Mouse (Mus musculus) testis, adult 2 months (tissue): ENCODE measurements around the gene Zfp513. TPM values are rescaled to one million over a fixed set of nuclear protein-coding genes. Genes with fewer than 3 reads are reported as not detected.
A peak's percentile ranks its signal among the peaks of the same experiment; 100 is the strongest.

Source experiments
- H3K27ac ChIP-seq: fragments of 200-500 bp; 2 replicates; pipeline ENCODE4 v1.5.1; 2012; ENCODE audit warnings: low read depth, low read length; ENCODE audit not compliant: control insufficient read depth, insufficient read depth
- H3K27me3 ChIP-seq: fragments of 200-500 bp; 2 replicates; pipeline ENCODE4 v1.6.1; 2012; ENCODE audit warnings: mild to moderate bottlenecking, low read length, moderate library complexity; ENCODE audit not compliant: control insufficient read depth, insufficient read depth
- H3K36me3 ChIP-seq: fragments of 200-500 bp; 2 replicates; pipeline ENCODE4 v1.6.1; 2012; ENCODE audit warnings: mild to moderate bottlenecking, low read length; ENCODE audit not compliant: control insufficient read depth, insufficient read depth
- H3K4me1 ChIP-seq: fragments of 200-500 bp; 2 replicates; pipeline ENCODE4 v1.6.1; 2012; ENCODE audit warnings: low read length; ENCODE audit not compliant: control insufficient read depth, insufficient read depth
- H3K4me3 ChIP-seq: fragments of 200-500 bp; 2 replicates; pipeline ENCODE4 v1.5.1; 2012; ENCODE audit warnings: low read depth, mild to moderate bottlenecking, low read length, moderate library complexity, mixed read lengths; ENCODE audit not compliant: control insufficient read depth
- CTCF ChIP-seq: fragments of 200-500 bp; IDR thresholded peaks from 2 replicates; pipeline ENCODE4 v1.5.1; 2012; ENCODE audit warnings: low read depth, mild to moderate bottlenecking, inconsistent platforms, low read length, moderate library complexity; ENCODE audit not compliant: control insufficient read depth, insufficient read depth, insufficient replicate concordance
- POLR2A ChIP-seq: fragments of 200-500 bp; IDR thresholded peaks from 2 replicates; pipeline ENCODE4 v1.6.1; 2012; ENCODE audit warnings: low read depth, mild to moderate bottlenecking, inconsistent platforms, low read length, moderate library complexity; ENCODE audit not compliant: control insufficient read depth
- polyA plus RNA-seq: library from polyadenylated mRNA; depleted of rRNA; stranded (reverse); fragments of >200 nt; gene quantifications from 2 replicates; pipeline ENCODE4 v1.2.3, GENCODE M21; 2012

The Zfp513 gene
- polyA plus RNA-seq, 1 experiment: 53.2 TPM

DNA sequence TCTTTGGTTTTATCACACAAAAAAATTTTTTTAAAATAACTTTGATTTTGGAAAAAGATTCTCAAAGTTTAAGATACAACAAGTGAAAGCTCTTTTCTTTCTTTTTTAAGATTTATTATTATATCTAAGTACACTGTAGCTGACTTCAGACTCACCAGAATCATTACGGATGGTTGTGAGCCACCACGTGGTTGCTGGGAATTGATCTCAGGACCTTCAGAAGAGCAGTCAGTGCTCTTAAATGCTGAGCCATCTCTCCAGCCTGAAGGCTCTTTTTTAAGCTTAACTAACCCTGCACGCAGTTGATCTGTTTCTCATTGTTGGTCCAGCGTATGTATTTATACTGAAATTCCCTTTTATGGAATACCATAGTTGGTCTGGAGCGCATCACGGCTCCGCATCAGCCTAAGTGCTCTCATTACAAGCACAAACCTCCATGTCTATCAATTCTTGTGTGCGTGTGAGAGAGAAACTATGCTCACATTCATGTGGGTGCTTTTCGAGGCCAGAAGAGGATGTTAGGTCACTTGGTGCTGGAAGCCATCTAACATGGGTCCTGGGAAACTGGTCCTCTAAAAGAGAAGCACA lies 20.8 kb downstream of the Zfp513 start:
- no peak overlapping the region for H3K27ac ChIP-seq
- TF ChIP-seq CTCF: no peak
- no peak for TF ChIP-seq POLR2A
- H3K36me3 ChIP-seq: no peaks in the 10 kb centered on the region
- H3K27me3 ChIP-seq: no peaks in the 10 kb centered on the region
- H3K4me1 ChIP-seq: no peaks in the 10 kb centered on the region
- no peak overlapping the region for H3K4me3 ChIP-seq

DNA sequence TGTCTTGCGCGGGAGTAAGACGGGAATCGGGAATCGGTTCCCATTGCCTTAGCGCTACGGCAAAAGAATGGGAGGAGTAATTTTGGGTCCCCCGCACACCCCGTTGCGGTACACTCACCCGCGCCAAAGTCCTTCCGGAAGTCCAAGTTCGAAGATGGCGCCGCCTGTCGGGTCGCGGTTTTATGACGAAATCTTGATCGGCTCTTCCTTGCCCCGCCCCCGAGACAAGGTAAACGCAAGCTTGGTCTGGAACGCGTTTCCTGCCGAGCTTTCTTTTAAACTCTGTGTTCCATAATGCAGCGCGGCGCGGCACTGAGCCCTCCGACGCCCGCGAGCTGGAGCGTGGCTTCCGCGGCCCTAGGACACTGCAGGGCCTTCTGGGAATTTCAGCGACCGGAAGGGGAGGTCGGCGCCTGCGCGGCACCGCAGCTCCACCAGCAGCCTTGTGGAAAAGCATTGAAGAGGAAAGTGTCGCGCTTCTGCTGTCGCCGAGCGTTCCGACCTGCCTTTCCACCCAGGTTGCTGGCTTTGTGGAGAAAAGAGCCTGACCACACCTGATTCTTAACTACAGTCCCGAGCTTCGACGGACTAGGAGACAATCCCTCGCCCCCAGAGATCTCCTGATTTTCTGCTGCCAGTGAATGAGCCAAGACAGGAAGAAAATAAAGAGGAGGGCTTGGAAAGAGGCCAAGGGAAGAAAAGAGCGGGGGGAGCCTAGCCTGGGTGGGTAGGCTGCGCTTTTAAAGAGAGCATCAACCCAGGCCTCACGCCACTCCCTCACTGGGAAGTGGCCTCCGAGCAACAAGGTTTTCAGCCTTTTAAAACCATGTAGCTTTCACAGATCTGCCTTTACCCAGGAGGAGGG lies 22.1 kb downstream of the Zfp513 start, which contains the start of the genes Gm29609 and Gtf3c2:
Gene Gm29609, minus strand, starts transcription at position 146 of the 865 bp plus-strand sequence.
Gene Gtf3c2, minus strand, starts transcription at position 379 of the 865 bp plus-strand sequence.
- TF ChIP-seq CTCF: no peak
- TF ChIP-seq POLR2A: peak; percentile 94
- Histone ChIP-seq H3K36me3 (no peaks in the 10 kb centered on the region), H3K27me3 (no peaks in the 10 kb centered on the region), H3K4me3 (peak within 1 kb of the TSS; percentile 90), H3K27ac (peak within 1 kb of the TSS; percentile 82), H3K4me1 (no peaks in the 10 kb centered on the region)

- Histone ChIP-seq H3K27ac (peak overlapping the region; percentile 82), H3K4me1 (no peaks in the 10 kb centered on the region; the same call in 1 of the 2 replicates), H3K27me3 (no peaks in the 10 kb centered on the region), H3K4me3 (peak overlapping the region; percentile 90), H3K36me3 (peaks cover under 1% of the 10 kb centered on the region; the same call in 1 of the 2 replicates)
- TF ChIP-seq POLR2A (no peak), CTCF (no peak)
These were observed 22.8 kb downstream of the Zfp513 start for GRCm38 (mm10) chr5:31179301-31179765.

DNA sequence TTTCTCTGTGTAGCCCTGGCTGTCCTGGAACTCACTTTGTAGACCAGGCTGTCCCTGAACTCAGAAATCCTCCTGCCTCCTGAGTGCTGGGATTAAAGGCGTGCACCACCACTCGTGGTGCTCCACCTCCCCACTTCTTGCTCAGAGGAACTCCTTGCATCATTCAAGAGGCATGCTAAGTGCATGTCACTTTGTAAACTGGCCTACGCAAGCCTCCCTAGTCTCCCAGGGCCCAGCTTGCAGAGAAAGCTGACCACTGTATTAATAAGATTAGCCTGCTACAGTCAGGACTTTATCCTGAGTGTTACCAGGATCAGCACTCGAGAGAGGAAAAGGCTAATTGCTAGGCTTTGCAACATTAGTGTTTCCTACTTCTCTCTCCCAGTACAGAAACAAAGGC lies 33.5 kb downstream of the Zfp513 start:
- Histone ChIP-seq H3K27me3 (no peaks in the 10 kb centered on the region), H3K4me1 (no peaks in the 10 kb centered on the region), H3K4me3 (no peak overlapping the region), H3K36me3 (peaks cover 9% of the 10 kb centered on the region), H3K27ac (no peak overlapping the region)
- TF ChIP-seq POLR2A: no peak
- TF ChIP-seq CTCF: no peak

DNA sequence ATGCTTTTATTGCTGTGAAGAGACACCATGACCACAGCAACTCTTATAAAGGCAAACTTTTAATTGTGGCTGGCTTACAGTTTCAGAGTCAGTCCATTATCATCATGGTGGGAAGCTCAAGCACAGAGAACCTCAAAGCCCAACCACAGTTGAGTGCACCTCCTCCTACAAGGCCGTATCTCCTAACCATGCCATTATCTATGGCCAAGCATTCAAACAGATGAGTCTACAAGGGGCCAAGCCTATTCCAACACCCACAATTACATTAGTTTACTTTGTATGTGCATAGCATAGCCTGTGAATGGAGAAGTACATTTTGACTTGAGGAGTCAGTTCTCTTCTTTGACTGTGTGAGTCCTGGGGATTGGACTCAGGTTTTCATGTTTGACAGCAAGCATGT lies 37.2 kb downstream of the Zfp513 start:
- no peak overlapping the region for H3K27ac ChIP-seq
- no peaks in the 10 kb centered on the region for H3K27me3 ChIP-seq
- peaks cover 7% of the 10 kb centered on the region for H3K36me3 ChIP-seq
- no peaks in the 10 kb centered on the region for H3K4me1 ChIP-seq
- no peak for TF ChIP-seq POLR2A
- TF ChIP-seq CTCF: no peak
- H3K4me3 ChIP-seq: no peak overlapping the region

DNA sequence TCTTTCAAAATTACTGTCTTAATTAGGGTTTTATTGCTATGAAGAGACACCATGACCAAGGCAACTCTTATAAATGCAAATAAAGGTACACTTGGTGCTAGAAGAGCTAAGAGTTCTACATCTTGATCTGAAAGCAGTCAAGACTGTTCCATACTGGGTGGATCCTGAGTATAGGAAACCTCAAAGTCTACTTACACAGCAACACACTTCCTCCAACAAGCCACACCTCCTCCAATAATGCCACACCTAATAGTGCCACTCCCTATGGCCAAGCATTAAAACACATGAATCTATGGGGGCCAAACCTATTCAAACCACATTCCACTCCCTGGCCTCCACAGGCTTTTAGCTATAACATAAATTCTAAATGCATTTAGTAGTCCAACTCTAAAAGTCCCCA lies 39.6 kb downstream of the Zfp513 start:
- Histone ChIP-seq H3K36me3 (peaks cover 5% of the 10 kb centered on the region), H3K27me3 (no peaks in the 10 kb centered on the region), H3K4me1 (no peaks in the 10 kb centered on the region), H3K27ac (no peak overlapping the region), H3K4me3 (no peak overlapping the region)
- TF ChIP-seq CTCF (no peak), POLR2A (no peak)

DNA sequence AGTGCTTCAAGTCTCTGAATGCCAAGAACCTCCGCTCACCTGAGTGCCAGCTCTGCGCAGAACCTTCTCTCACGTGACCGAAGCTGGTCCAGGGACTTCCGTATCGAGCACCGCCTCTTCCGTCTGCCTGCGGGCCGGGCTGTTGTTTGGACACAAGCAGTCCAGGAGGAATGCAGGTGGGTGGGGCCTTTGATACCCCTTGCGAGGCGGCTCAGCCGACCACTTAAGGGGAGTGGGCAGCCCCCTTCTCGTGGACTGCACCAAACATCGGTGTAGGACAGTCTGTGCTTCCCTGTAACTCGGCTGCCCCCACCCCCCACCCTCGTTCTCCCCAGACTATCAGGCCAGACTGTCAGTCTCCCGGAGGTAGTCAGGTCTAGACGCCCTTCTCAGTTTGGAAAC lies 48.0 kb downstream of the Zfp513 start, which contains the start of gene Mpv17:
Gene Mpv17, minus strand, starts transcription at position 100 of the 402 bp plus-strand sequence.
- Histone ChIP-seq H3K4me1 (peaks cover 5% of the 10 kb centered on the region), H3K27ac (peak within 1 kb of the TSS; percentile 54), H3K27me3 (no peaks in the 10 kb centered on the region), H3K36me3 (peaks cover 1% of the 10 kb centered on the region), H3K4me3 (peak within 1 kb of the TSS; percentile 81)
- peak; percentile 84 for TF ChIP-seq POLR2A
- TF ChIP-seq CTCF: no peak
